Mouse (Mus musculus): Measurements from ENCODE around the gene Ankzf1.

Ankzf1 gene

DNA sequence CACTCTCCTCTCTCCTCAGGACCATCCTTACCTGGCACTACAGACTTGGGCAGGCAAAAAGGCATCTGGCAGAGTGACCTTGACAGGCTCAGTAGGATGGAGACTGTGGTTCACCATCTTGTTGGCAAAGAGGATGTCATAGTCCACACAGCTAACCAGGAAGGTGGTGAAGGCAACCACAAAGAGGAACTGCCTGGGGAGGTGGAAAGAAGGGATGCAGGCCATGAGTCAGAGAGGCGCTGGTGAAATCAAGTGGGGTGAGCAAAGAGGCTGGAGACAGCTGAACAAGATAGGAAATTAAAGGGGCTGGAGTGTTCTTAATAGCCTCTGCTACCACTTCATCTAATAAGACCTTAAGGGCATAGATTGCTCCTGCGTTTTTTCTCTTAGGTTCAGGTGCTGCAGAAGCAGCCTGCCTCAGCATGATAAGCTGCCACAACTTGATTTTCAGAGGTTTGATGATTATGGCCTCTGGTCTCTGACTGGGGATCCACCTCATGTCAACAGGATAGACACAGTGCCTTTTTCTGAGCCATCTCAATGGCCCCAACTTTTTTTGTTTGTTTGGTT, 4.0 kb upstream of the Ankzf1 start:
- DNase-seq (ENCODE audit: low spot score in 2 of 2), result no peak

DNA sequence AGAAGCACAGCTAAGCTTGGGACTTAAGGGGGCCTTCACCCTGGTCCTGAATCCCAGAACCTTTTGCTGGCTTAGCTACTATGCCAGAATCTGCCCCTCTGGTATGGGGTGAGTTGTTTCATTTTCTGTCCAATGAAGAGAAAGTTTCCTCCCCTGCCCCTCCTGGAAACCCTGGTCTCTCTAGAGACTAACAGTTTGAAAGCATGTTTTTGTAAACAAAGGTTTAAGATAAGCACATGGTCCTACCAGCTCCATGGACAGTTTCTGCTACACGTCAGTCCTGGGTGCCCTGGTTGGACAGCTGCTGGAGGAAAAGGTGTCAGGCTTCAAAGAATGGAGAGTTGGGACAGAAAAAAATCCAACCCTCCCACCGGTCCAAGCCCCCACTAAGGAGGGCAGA, 1.4 kb upstream of the Ankzf1 start:
- no peak for DNase-seq (ENCODE audit: low spot score in 2 of 2)

DNA sequence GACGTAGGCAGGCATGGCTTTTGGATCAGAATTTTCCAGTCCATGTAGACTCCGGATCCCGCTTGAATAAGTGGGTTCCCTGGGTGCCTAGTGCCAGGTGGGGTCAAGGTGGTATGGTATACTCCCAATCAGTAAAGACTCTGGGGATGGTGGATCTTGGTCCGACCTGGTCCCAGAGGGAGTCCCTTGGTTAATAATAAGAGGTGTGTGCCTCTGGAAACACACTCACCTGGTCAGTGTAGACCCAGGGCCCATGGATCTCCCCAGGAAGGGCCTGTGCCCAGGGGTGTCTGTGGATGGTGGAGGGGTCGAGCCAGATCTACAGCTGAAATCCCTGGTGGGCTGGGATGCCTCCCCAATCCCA, 711 bp upstream of the Ankzf1 start:
- no peak for DNase-seq (ENCODE audit: low spot score in 2 of 2)

DNA sequence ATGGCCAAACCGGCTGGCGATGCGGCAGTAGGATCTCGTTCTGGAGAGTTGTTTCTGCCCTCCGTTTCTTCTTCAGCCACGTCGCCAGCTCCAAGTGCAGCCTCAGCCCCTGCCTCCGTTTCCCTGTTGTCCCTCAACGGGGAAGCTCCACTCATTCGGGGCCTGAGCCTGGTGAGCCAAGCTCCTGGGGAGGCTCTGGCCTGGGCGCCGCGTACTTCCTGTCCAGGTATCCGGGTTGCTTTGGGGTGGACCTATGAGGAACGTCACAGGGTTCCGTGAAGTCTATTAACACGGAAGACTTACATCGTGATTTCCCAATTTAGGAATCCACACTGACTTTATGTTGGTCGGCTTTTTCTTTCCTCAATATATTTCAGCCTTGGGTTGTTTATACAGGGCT, 501 bp downstream of the Ankzf1 start:
- DNase-seq (ENCODE audit: low spot score in 2 of 2), result peak in 1 of 2 experiments; percentile 46

DNA sequence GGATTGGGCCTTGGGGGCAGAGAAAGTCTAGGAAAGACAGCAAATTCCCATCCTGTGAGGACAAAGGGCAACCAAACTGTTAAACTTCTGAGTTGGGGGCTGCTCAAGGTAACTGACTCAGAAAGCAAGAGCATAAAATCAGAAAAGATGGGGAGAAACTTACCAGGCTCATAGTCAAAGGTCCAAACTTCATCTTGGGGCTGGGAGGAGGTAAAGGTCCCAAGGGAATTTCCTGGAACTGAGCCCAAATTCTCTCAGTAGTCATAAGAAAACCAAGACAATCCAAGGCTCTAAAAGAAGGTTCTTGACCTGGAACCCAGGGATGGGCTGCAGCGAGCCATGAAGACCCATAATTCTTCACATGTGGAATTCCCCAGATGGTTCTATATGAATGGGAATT, 9.3 kb downstream of the Ankzf1 start:
- no peak for DNase-seq (ENCODE audit: low spot score in 2 of 2)

DNA sequence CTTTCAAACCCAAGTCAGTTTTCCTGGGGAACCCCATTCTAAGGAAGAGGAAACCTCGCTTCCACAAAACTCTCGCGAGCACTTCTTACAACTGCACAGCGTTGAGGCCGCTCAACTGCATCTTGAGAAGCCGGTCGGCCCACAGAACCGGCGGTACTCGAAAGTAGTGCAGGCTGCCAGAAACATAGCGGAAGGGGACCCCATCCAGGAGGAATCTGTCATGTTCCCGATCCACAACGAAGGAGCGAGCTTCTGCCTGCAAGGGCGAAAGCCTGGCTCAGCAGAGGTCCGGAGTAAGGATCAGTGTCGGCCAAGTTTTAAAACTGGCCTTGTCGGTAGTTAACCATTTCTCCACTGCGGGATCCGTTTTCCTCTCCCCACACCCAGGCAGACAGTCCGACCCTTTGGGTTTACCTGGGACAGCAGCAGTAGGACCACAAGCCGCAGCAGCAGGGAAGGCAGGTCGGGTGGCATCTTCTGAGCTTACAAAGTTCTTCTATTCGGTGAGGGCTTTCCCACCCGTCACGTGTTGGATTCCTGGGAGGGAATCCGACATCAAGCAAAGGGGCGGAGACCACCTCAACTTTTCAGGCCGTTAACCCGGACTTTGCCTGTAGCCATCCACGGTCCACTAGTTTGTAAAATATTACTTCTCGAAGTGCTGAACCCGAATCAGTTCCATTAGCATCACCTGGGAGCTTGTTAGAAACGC, 17.2 kb downstream of the Ankzf1 start:
- peak in 1 of 2 experiments; percentile 45 for DNase-seq (ENCODE audit: low spot score in 2 of 2)

DNA sequence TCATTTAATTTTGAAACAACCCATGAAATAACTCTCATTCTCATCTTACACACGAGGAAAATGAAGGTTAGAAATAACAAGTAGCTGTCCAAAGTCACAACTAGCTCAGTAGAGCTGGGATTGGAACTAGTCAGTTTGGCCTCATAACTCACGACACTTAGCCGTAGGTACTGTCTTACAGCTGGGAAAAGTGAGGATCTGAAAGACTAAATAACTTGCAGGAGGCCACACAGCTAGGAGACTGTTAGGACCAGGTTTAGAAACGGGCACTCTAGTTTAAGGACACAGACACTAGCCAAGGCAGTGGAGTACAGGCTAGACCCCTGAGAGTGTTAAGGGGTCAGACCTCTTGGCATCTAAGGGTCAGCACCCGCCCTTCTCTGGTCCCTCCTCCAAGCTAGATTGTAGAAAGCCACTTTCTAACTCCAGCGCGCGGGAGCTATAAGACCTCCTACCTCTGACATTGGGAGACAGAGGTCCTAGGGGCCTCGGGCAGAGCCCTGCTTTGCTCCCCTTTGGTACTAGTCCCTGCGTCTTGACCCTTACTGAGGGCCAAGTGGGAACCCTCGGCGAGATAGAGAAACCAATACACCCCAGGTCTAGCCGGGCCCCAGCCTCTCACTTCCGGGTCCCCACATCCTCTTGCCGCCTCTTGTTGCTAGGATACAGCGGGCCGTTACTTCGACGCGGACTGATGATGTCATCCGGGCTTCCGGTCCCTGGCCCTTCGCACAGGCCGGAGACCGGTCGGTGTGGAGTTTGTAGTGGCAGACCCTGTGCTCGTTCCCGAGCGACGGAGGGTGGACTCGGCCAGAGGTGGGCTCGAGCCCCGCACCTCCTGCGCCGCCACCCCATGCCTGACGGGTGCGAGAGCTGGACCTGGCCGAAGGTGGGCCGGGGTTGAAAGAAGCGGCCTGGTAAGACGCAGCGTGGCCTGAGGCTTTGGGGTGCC, 18.5 kb downstream of the Ankzf1 start, which contains the start of the genes Glb1l and Stk16:
TSS of gene Glb1l (minus strand) at position 678 of the 952 bp plus-strand sequence.
TSS of gene Stk16 (plus strand) at position 703 of the 952 bp plus-strand sequence.
- peak; percentile 95 for DNase-seq (ENCODE audit: low spot score in 2 of 2)

DNA sequence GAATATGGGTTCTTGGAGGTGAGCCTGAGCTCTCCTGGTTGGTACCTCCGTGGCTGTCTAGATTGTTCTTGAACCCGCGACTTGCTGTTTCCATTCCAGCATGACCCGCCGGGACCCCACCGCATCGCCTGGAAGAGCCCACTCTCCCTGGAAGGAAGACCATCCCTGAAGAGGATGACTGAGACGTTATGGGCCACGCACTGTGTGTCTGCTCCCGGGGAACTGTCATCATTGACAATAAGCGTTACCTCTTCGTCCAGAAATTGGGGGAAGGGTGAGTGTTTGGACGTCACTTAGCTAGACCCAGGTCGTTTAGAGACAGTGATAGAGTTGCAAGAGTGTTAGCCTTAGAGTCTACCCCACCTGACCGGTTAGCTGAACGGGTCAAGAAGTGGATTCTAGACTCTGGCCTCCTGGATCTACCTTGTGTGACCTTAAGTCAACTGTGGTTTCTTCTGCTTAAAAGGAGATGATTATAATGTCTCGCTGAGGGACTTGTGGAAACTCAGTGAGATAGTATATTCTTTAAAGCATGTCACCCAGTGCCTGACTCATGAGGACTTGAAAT, 19.3 kb downstream of the Ankzf1 start:
- DNase-seq (ENCODE audit: low spot score in 2 of 2), result no peak

DNA sequence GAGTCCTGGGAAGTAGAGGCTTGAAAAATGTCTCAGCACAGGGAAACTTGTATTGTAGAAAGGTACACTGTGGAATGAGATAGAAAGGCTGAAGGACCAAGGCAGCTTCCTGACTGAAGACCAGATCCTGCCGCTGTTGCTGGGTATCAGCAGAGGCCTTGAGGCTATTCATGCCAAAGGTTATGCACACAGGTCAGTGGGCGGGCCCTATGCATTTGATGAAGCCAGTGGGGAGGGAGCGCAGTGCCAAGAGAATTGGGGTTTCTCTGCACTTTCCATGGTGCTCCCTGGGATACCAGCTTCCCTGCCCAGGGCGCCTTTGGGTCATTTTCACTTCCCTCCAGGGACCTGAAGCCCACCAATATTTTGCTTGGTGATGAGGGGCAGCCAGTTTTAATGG, 20.6 kb downstream of the Ankzf1 start:
- DNase-seq (ENCODE audit: low spot score in 2 of 2), result no peak

DNA sequence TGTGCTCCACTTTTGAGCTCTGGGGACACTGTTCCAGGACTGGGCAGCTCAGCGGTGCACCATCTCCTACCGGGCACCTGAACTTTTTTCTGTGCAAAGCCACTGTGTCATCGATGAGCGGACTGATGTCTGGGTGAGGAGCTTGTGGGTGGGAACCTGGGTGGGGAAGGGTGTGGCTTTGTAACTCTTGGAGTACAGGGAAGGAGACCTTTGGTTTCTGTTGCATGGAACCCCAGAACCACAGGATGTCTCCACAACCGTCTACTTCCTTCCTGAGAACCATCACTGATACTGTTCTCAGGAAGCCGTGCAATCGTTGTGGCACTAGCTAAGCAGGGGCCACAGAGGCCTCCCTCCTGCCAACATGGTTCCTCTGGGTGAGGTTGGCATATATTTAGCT, 21.1 kb downstream of the Ankzf1 start:
- peak in 1 of 2 experiments; percentile 47 for DNase-seq (ENCODE audit: low spot score in 2 of 2)

DNA sequence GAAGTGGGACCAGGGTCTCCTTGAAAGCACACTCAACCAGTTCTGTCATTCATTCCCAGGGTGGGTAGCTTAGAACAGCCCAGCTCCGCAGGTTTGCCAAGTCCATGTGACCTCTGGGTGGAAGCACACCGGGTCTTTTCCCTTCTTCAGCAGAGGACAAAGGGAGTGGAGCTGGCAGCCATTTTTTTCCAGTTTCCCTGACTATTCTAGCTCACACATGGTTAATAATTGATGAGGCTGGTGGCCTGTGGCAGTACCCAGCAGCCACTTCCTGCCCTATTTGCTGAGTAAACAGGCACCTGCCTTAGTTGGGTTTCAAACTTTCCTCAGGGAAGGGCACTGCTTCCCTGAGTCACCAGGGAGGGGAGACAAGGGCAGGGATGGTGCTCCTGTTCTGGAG, 22.5 kb downstream of the Ankzf1 start:
- DNase-seq (ENCODE audit: low spot score in 2 of 2), result no peak

DNA sequence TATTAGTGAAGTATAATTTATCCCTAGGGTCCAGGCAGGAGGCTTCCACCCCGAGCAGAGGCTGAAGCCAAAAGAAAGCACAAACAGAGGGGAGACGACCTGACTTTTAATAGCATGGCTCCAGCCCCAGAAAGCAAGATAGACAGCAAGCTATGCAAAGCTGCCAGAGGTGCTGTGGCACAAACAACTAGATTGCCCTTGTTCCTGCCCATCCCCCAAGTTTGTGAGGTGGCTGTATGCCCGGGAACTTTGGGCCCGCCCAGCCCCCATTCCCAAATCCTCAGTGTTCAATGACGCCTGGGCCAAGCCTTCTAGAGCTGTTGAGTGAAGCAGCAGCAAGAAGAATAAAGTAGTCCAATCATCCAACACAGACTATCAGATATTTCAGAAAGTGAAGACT, 22.9 kb downstream of the Ankzf1 start:
- DNase-seq (ENCODE audit: low spot score in 2 of 2), result no peak

DNA sequence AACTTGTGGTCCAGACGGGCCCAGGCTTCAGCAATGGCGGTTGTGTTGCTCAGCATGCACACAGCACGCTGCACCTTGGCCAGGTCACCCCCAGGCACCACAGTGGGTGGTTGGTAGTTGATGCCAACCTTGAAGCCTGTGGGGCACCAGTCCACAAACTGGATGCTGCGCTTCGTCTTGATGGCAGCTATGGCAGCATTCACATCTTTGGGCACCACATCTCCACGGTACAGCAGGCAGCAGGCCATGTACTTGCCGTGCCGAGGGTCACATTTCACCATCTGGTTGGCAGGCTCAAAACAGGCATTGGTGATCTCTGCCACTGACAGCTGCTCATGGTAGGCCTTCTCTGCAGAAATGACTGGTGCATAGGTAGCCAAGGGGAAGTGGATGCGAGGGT, 23.8 kb downstream of the Ankzf1 start:
- no peak for DNase-seq (ENCODE audit: low spot score in 2 of 2)

DNA sequence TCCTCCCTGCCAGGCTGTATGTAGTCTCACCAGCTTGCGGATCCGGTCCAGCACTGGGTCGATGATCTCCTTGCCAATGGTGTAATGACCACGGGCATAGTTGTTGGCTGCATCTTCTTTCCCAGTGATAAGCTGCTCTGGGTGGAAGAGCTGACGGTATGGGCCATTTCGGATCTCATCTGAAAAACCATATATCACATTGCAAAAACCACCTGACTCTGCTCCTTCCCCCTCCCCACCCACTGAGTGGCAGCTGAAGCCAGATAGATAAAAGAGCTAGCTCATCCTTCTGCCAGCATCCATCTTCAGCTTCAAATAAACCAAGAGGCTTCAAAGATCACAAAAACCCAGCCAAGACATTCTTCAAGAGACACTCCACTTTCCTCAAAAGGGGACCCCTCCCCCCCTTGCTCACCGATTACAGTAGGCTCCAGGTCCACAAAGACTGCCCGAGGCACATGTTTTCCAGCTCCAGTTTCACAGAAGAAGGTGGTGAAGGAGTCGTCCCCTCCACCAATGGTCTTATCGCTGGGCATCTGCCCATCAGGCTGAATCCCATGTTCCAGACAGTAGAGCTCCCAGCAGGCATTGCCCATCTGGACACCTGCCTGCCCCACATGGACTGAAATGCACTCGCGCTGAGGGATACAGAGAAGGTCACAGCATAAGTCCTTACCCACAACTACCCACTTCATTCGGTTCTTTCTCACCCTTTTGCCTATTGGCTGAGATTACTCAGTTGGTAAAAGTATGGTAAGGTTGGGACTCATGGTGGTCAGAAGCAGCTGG, 25.0 kb downstream of the Ankzf1 start:
- peak; percentile 50 to 71 for DNase-seq (ENCODE audit: low spot score in 2 of 2)

DNA sequence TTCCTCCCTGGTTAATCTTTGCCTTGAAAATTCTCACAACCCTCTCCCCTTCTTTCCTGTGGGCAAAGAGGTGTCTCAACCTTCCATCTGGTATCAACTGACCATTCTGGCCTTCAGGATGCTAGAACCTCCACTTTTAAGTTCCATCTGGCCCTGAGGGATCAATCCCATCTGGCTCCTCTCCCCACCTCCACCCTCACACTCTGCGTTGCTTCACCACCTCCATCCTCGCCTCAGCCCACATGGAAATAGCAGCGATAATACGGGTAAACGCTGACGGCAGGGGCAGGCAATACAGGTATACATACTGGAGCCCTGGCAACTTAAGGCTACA, 25.9 kb downstream of the Ankzf1 start:
- no peak for DNase-seq (ENCODE audit: low spot score in 2 of 2)

DNA sequence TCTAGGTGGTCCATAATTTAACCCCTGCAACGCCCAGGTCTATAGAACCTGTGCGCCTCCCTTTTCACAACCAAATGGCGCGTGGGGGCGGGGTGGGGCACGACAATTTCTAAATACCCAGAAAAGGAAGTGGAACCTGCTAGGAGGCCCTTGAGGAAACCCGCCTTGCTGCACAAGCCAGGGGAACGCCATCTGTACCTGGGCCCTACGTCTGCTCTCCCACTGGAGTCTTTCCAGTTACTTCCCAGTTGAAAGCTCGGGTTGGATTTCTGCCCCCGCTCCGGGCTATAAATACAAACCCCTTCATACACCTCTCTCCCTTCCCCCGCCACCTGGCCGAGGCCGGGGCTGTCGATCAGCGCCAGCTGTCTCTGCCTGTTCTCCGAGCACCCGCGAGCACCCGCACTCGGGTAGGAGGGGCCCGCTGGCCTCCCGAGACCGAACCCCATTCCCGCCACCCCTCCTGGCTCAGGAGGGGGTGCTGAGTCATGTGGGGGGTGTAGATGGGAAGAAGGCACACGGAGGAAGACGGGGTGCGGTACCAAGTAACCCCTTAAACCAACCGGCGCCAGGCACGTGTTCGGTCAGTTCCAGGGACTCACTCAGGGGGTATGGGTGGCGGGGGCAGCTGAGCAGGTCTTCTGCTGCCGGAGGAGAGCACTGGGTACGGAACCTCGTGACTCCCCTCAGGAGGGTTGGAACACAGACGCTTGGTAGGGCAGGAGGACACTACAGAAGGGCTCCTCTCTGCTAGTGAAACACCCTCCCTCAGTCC, 26.5 kb downstream of the Ankzf1 start:
- peak; percentile 76 to 78 for DNase-seq (ENCODE audit: low spot score in 2 of 2)

DNA sequence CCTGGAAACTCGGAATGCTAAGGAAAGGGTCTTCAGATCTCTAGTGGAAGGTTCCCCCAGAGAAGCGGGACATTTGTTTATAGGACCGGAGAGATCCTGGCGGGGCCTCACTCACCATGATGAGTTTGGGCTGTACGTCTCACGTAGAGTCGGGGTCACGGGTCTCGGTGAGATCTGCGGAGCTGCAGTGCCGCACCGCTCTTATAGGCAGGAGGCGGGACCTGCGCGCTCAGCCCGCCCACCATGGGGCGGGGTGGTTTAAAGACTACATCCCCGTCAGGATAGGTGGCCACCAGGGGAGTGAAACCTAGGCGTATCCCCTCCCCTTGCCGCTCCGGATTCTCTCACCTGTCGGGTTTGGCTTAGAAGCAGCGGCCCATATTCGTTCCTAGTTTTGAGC, 27.1 kb downstream of the Ankzf1 start:
- DNase-seq (ENCODE audit: low spot score in 2 of 2), result peak; percentile 96 to 97

DNA sequence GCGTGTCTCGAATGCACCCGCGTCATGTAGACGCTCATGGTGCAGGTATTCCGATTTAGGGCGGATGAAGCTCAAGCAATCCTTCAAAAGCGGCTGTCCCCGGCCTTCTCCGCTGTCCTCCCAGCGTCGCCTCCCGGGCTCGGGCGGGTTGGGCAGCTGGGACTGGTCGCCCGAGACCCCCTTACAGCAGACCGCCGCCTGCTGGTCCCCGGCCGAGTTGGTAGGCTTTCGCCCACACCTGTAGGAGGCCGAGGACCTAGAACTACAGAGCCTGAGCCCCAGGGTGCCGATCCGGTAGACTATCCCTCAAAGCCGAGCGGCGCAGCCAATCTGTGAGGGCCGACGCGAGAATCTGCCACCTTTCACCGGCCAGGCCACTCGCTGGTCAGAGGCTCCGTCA, 27.6 kb downstream of the Ankzf1 start, which contains the start of gene Tuba4a:
TSS of gene Tuba4a (minus strand) at position 335 of the 400 bp plus-strand sequence.
- peak; percentile 36 to 41 for DNase-seq (ENCODE audit: low spot score in 2 of 2)

DNA sequence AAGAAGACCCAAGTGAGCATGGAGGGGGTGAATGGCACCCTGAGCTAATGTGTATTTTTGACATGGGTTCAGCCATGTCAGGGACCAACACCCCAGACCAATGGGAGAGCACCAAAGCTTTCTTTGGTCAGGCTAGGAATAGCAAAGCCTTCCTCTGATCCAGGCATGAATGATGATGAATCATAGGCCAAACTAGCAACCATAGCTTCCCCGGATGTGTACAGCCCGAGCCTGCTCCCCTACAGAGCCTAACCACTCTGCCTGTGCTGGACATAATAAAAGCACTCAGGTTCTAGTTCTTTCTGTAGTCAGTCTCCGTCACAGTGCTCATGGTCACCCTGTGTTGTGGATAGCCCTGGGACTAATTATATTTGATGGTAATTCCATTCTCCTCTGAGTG, 29.6 kb downstream of the Ankzf1 start:
- no peak for DNase-seq (ENCODE audit: low spot score in 2 of 2)

DNA sequence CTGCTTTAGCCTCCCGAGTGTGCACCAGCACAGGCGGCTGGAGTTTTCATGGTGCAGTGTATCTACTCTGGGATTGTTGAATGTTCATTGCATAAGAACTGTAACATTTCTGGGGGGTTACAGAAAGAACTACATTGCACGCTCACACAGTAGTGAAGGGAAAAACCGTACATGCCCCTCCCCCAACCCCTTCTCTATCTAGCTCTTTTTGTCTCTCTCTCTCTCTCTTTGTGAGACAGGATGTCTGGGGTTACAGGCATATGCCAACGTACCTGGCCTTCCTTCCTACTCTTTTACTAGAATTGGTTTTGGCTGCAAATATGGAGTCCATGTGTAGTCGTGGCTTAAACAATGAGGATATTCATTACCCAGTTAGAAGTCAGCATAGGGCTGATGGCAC, 31.0 kb downstream of the Ankzf1 start:
- DNase-seq (ENCODE audit: low spot score in 2 of 2), result no peak

DNA sequence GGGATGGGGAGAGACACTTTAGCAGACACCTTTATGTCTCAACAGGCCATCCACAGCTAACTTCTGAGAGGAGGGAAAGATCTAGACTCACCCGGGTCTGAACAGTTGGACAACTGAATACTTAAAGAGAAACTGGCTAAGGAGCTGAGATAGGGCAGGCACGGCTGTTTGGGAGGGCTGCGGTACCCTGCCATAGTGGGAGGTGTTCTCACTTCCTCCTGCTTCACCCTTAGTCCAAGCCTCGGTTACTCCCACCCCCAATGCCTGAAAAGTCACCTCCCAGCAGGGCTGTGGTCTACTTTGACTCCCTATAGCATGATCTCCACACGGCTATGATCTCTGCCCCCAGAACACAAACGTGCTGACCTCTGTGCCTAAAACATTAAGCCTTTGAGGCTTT, 31.6 kb downstream of the Ankzf1 start:
- DNase-seq (ENCODE audit: low spot score in 2 of 2), result no peak

Measured in spleen, postnatal 36 days (tissue).